Mouse (Mus musculus) cerebellum, adult 11-12 months (tissue): ENCODE data around the gene Nkd1.

Experiments used
- DNase-seq: peaks from one replicate; pipeline ENCODE4 v3.0.0; 2022

The Nkd1 gene

GRCm38 (mm10) chr8:88539963-88540362, 18.8 kb downstream of the Nkd1 start:
- no peak for DNase-seq

- DNase-seq, result no peak
Observed at GRCm38 (mm10) chr8:88542596-88543213, 21.6 kb downstream of the Nkd1 start.

- DNase-seq, result no peak
Observed at GRCm38 (mm10) chr8:88544677-88545076, 23.5 kb downstream of the Nkd1 start.

- DNase-seq, result no peak
Observed at GRCm38 (mm10) chr8:88545441-88545840, 24.3 kb downstream of the Nkd1 start.

- no peak for DNase-seq
Observed at GRCm38 (mm10) chr8:88546032-88546732, 25.0 kb downstream of the Nkd1 start.

- DNase-seq, result no peak
Observed at GRCm38 (mm10) chr8:88555669-88556068, 34.5 kb downstream of the Nkd1 start.

- DNase-seq, result no peak
Observed at GRCm38 (mm10) chr8:88559985-88560473, 38.9 kb downstream of the Nkd1 start.

GRCm38 (mm10) chr8:88561402-88561801, 40.2 kb downstream of the Nkd1 start:
- DNase-seq, result no peak

- no peak for DNase-seq
Observed at GRCm38 (mm10) chr8:88564256-88564903, 43.2 kb downstream of the Nkd1 start.

GRCm38 (mm10) chr8:88566119-88566518, 45.0 kb downstream of the Nkd1 start:
- peak; percentile 67 for DNase-seq

- DNase-seq, result no peak
Observed at GRCm38 (mm10) chr8:88567314-88568121, 46.4 kb downstream of the Nkd1 start.

GRCm38 (mm10) chr8:88568211-88568610, 47.1 kb downstream of the Nkd1 start:
- DNase-seq, result no peak

GRCm38 (mm10) chr8:88569366-88569765, 48.2 kb downstream of the Nkd1 start:
- no peak for DNase-seq

GRCm38 (mm10) chr8:88570293-88570998, 49.3 kb downstream of the Nkd1 start:
- no peak for DNase-seq

GRCm38 (mm10) chr8:88571434-88572184, 50.5 kb downstream of the Nkd1 start:
- peak; percentile 76 for DNase-seq

GRCm38 (mm10) chr8:88572185-88572909, 51.2 kb downstream of the Nkd1 start:
- DNase-seq, result no peak

- no peak for DNase-seq
Observed at GRCm38 (mm10) chr8:88572941-88573645, 51.9 kb downstream of the Nkd1 start.

GRCm38 (mm10) chr8:88574975-88575374, 53.8 kb downstream of the Nkd1 start:
- DNase-seq, result no peak

- DNase-seq, result no peak
Observed at GRCm38 (mm10) chr8:88576351-88577142, 55.4 kb downstream of the Nkd1 start.
